Comparison of ENCODE assay signal across 8 mouse cellular contexts in the genomic region with DNA sequence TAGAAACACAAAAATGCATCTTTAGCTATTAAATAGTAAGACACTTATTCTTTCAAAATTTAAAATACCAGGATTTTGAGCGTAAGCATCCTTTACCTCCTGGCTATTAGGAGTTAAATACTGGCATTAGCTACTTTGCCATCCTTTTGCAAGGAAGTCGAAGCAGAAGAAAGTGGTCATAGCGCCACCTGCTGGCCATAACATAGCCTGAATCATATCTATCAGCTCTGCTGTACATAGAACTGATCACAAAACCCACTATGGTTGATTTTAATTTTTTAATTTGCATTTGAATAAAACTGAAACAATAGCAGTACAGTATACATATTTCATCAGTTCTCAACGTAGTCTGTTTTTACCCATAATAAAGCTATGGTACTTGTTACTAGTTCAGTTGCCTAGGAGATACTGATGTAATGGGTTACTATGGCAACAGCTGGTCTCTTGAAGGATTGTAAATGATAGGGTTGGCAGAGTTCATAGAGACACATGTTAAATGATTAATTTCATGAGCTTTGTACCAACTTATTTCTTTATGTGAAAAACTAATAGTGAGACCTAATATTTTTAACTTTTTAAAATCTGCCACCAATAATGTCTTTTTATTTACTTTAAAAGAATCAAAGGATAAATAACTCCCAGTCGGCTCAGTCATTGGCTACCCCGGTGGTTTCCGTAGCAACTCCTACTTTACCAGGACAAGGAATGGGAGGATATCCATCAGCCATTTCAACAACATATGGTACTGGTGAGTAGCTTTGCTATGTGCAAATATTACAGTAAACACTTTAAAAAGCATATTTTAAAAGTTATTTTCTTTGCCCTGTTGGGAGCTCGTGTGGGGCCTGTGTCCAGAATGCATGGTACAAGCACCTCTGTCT.
DNase-seq lines count a peak whose midpoint lies in the region; ATAC-seq and TF ChIP-seq lines count a peak whose summit lies in the region.

No protein-coding gene starts in this region.

- WGBS in forebrain, embryonic 14.5 days, result 16% methylated on average over 8 of the region's 8 CpGs
- 42% methylated on average over 8 of the region's 8 CpGs for WGBS in lung, adult 2 months

- H3K36me3 ChIP-seq in forebrain, embryonic 14.5 days (ENCODE audit: control insufficient read depth, insufficient read depth, low read length), result no peaks in the 10 kb centered on the region

- H3K9ac ChIP-seq in forebrain, embryonic 14.5 days (ENCODE audit: low read length), result no peak overlapping the region

- no peaks in the 10 kb centered on the region for H3K27me3 ChIP-seq in forebrain, embryonic 14.5 days (replicated peaks; ENCODE audit: control insufficient read depth, insufficient read depth, low read length)

- H3K9me3 ChIP-seq in forebrain, embryonic 14.5 days (replicated peaks; ENCODE audit: control insufficient read depth, low read length), result no peaks in the 10 kb centered on the region

- peak; percentile 76 for DNase-seq in ES-CJ7 (ENCODE audit: low read depth, low spot score)
- DNase-seq in c-Kit-positive CD71-positive TER-119-positive erythroid progenitor cells, embryonic 14.5 days (ENCODE audit: low spot score), result peak; percentile 78
- peak; percentile 97 for DNase-seq in forebrain, embryonic 14.5 days (ENCODE audit: low spot score)
- peak; percentile 82 to 97 for DNase-seq in layer of hippocampus, adult 18-20 months (ENCODE audit: low spot score in 2 of 2)
- peak; percentile 58 for DNase-seq in lung, adult 2 months
- peak; percentile 42 for DNase-seq in ovary, adult 18-20 months (ENCODE audit: low spot score)
- peak; percentile 23 to 67 for DNase-seq in thymus, postnatal 10 days (ENCODE audit: low spot score in 2 of 2)

- H3K4me3 ChIP-seq in forebrain, embryonic 14.5 days (ENCODE audit: low read depth, low read length), result no peak overlapping the region
- H3K4me3 ChIP-seq in lung, adult 2 months (replicated peaks; ENCODE audit: extremely low read depth, low read depth, low read length), result no peak overlapping the region

- H3K4me2 ChIP-seq in forebrain, embryonic 14.5 days (ENCODE audit: low read length), result no peak overlapping the region; the same call in 1 of the 2 replicates

- peaks cover 5% of the 10 kb centered on the region for H3K4me1 ChIP-seq in forebrain, embryonic 14.5 days (ENCODE audit: control insufficient read depth, insufficient read depth, low read length)
- no peaks in the 10 kb centered on the region for H3K4me1 ChIP-seq in lung, adult 2 months (ENCODE audit: control insufficient read depth, insufficient read depth, low read length)

- no peak overlapping the region for H3K27ac ChIP-seq in forebrain, embryonic 14.5 days (ENCODE audit: low read depth, low read length)

- ATAC-seq in forebrain, embryonic 14.5 days, result peak; percentile 86
- ATAC-seq in hematopoietic stem cell, adult 5-6 weeks (replicated peaks in 1 of 2; ENCODE audit: insufficient read depth in 1 of 2, low FRiP score in 2 of 2, low TSS enrichment in 1 of 2, low read depth in 1 of 2, poor library complexity in 2 of 2, severe bottlenecking in 2 of 2), result peak; percentile 52 to 61; a peak in 2 of 4 replicates

- TF ChIP-seq CTCF in lung, adult 2 months (IDR thresholded peaks at IDR 0.05; ENCODE audit: insufficient read depth, low read length), result peak; percentile 42; the same call in 1 of the 2 replicates

- TF ChIP-seq POLR2A in lung, adult 2 months (IDR thresholded peaks at IDR 0.05; ENCODE audit: borderline replicate concordance, extremely low read depth, low read depth, low read length), result no peak

Comparison
In these comparisons a context has a peak if more than half of its experiments do, and no peak if none do; other contexts are left out.
1. DNase-seq: peak in every context shown above with its lines; median percentile 97 in forebrain, embryonic 14.5 days; 90 in layer of hippocampus, adult 18-20 months; 78 in c-Kit-positive CD71-positive TER-119-positive erythroid progenitor cells, embryonic 14.5 days; 76 in ES-CJ7; 58 in lung, adult 2 months; 45 in thymus, postnatal 10 days; 42 in ovary, adult 18-20 months.